Mouse (Mus musculus): ENCODE data around the gene Slc40a1. TPM values are rescaled to one million over a fixed set of nuclear protein-coding genes. Genes with fewer than 3 reads are reported as not detected.
A peak's percentile ranks its signal among the peaks of the same experiment; 100 is the strongest.

Slc40a1 gene
- total RNA-seq, 2 experiments from 2014 or later = 8.6 to 11.2 TPM

GRCm38 (mm10) chr1:45890173-45890572 lies 36.1 kb downstream of the Slc40a1 start, which contains the start of gene Gm5269:
Gm5269 (minus strand) TSS chr1:45890273.
- ATAC-seq (replicated peaks; ENCODE audit: poor library complexity, severe bottlenecking) = no peak

- ATAC-seq (replicated peaks; ENCODE audit: poor library complexity, severe bottlenecking) = no peak
Measured at GRCm38 (mm10) chr1:45886800-45887199, 39.5 kb downstream of the Slc40a1 start.

GRCm38 (mm10) chr1:45883378-45883777 lies 42.9 kb downstream of the Slc40a1 start:
- ATAC-seq (replicated peaks; ENCODE audit: poor library complexity, severe bottlenecking) = no peak

GRCm38 (mm10) chr1:45882076-45882475 lies 44.2 kb downstream of the Slc40a1 start:
- ATAC-seq (replicated peaks; ENCODE audit: poor library complexity, severe bottlenecking) = no peak

- ATAC-seq (replicated peaks; ENCODE audit: poor library complexity, severe bottlenecking) = peak; percentile 87
Measured at GRCm38 (mm10) chr1:45881228-45881832, 45.0 kb downstream of the Slc40a1 start.

GRCm38 (mm10) chr1:45877463-45877862 lies 48.9 kb downstream of the Slc40a1 start:
- ATAC-seq (replicated peaks; ENCODE audit: poor library complexity, severe bottlenecking) = no peak

GRCm38 (mm10) chr1:45876450-45877198 lies 49.7 kb downstream of the Slc40a1 start:
- no peak for ATAC-seq (replicated peaks; ENCODE audit: poor library complexity, severe bottlenecking)

- ATAC-seq (replicated peaks; ENCODE audit: poor library complexity, severe bottlenecking) = no peak
Measured at GRCm38 (mm10) chr1:45875640-45876039, 50.7 kb downstream of the Slc40a1 start.

- ATAC-seq (replicated peaks; ENCODE audit: poor library complexity, severe bottlenecking) = peak; percentile 45; the same call in 1 of the 2 replicates
Measured at GRCm38 (mm10) chr1:45873250-45873649, 53.1 kb downstream of the Slc40a1 start.

- peak; percentile 89 for ATAC-seq (replicated peaks; ENCODE audit: poor library complexity, severe bottlenecking)
Measured at GRCm38 (mm10) chr1:45868479-45869137, 57.7 kb downstream of the Slc40a1 start.

GRCm38 (mm10) chr1:45868050-45868449 lies 58.3 kb downstream of the Slc40a1 start:
- ATAC-seq (replicated peaks; ENCODE audit: poor library complexity, severe bottlenecking) = no peak

GRCm38 (mm10) chr1:45866288-45867018 lies 59.9 kb downstream of the Slc40a1 start:
- ATAC-seq (replicated peaks; ENCODE audit: poor library complexity, severe bottlenecking) = no peak

GRCm38 (mm10) chr1:45865727-45866126 lies 60.6 kb downstream of the Slc40a1 start:
- peak; percentile 44; the same call in 1 of the 2 replicates for ATAC-seq (replicated peaks; ENCODE audit: poor library complexity, severe bottlenecking)

GRCm38 (mm10) chr1:45865316-45865715 lies 61.0 kb downstream of the Slc40a1 start:
- no peak for ATAC-seq (replicated peaks; ENCODE audit: poor library complexity, severe bottlenecking)

GRCm38 (mm10) chr1:45864564-45865014 lies 61.7 kb downstream of the Slc40a1 start:
- ATAC-seq (replicated peaks; ENCODE audit: poor library complexity, severe bottlenecking) = no peak

GRCm38 (mm10) chr1:45863641-45864040 lies 62.7 kb downstream of the Slc40a1 start:
- ATAC-seq (replicated peaks; ENCODE audit: poor library complexity, severe bottlenecking) = no peak

GRCm38 (mm10) chr1:45861162-45861561 lies 65.2 kb downstream of the Slc40a1 start:
- ATAC-seq (replicated peaks; ENCODE audit: poor library complexity, severe bottlenecking) = no peak

GRCm38 (mm10) chr1:45860349-45860748 lies 66.0 kb downstream of the Slc40a1 start:
- peak; percentile 17; the same call in 1 of the 2 replicates for ATAC-seq (replicated peaks; ENCODE audit: poor library complexity, severe bottlenecking)
